Mouse (Mus musculus) duodenum, adult 2 months (tissue): ENCODE data around the gene Foxk2. TPM values are rescaled to one million over a fixed set of nuclear protein-coding genes. Genes with fewer than 3 reads are reported as not detected.

Experiments
- polyA plus RNA-seq: library from polyadenylated mRNA; depleted of rRNA; stranded (reverse); fragments of >200 nt; gene quantifications from 2 replicates; pipeline ENCODE4 v1.2.3, GENCODE M21; 2012; ENCODE audit warnings: low replicate concordance; rRNA removed

The Foxk2 gene
- polyA plus RNA-seq: 15.5 and 25.4 TPM in 2 replicates

GRCm38 (mm10) chr11:121259160-121260100 lies at the start of gene Foxk2:
Foxk2 (plus strand) TSS chr11:121259990.

GRCm38 (mm10) chr11:121229018-121229439 lies 30.8 kb upstream of the Foxk2 start, which contains the start of gene Cybc1:
Cybc1 (minus strand) TSS chr11:121229322.

GRCm38 (mm10) chr11:121236564-121237344 lies 23.0 kb upstream of the Foxk2 start, which contains the start of gene Narf:
Narf (plus strand) TSS chr11:121237253.

GRCm38 (mm10) chr11:121354091-121354707 lies 94.4 kb downstream of the Foxk2 start, which contains the start of gene Wdr45b:
Wdr45b (minus strand) TSS chr11:121354445.

Other genes starting within 250 kb of the Foxk2 start
- 32.2 and 59.4 TPM in 2 replicates for gene Cd7, start 220.6 kb upstream of the Foxk2 start, polyA plus RNA-seq
- 107 and 277 TPM in 2 replicates for gene Sectm1b, start 196.4 kb upstream of the Foxk2 start, polyA plus RNA-seq
- 3.3 and 8.6 TPM in 2 replicates for gene Sectm1a, start 178.8 kb upstream of the Foxk2 start, polyA plus RNA-seq
- gene Tex19.2, start 141.3 kb upstream of the Foxk2 start, polyA plus RNA-seq: 0.08 and 0.18 TPM in 2 replicates
- not detected in 2 replicates for gene Tex19.1, start 113.8 kb upstream of the Foxk2 start, polyA plus RNA-seq
- not detected in 2 replicates for gene Uts2r, start 99.7 kb upstream of the Foxk2 start, polyA plus RNA-seq
- 21.6 and 29.7 TPM in 2 replicates for gene Hexdc, start 55.6 kb upstream of the Foxk2 start, polyA plus RNA-seq
- 18.2 and 19.4 TPM in 2 replicates for gene Ogfod3, start 55.3 kb upstream of the Foxk2 start, polyA plus RNA-seq
- gene Cybc1, start 30.7 kb upstream of the Foxk2 start, polyA plus RNA-seq: 13.3 and 14.8 TPM in 2 replicates
- 21.3 and 26.4 TPM in 2 replicates for gene Narf, start 22.7 kb upstream of the Foxk2 start, polyA plus RNA-seq
- gene Wdr45b, start 94.5 kb downstream of the Foxk2 start, polyA plus RNA-seq: 19.7 and 21.2 TPM in 2 replicates
- gene Rab40b, start 128.3 kb downstream of the Foxk2 start, polyA plus RNA-seq: 0.56 and 0.75 TPM in 2 replicates
- gene Fn3krp, start 161.4 kb downstream of the Foxk2 start, polyA plus RNA-seq: 0.66 and 1.1 TPM in 2 replicates
- 0.40 and 0.41 TPM in 2 replicates for gene Fn3k, start 174.9 kb downstream of the Foxk2 start, polyA plus RNA-seq
- gene Tbcd, start 192.0 kb downstream of the Foxk2 start, polyA plus RNA-seq: 27.9 and 31.1 TPM in 2 replicates